Mouse (Mus musculus) limb, embryonic 14.5 days (tissue): ENCODE data around the gene Xpnpep3. TPM values are rescaled to one million over a fixed set of nuclear protein-coding genes. Genes with fewer than 3 reads are reported as not detected.
A peak's percentile ranks its signal among the peaks of the same experiment; 100 is the strongest.

Source experiments
- ATAC-seq: fragments of 200-750 bp; cut with Nextera tagmentation; 2 replicates; pipeline ENCODE4 v1.8.0; 2017; ENCODE audit warnings: low read depth, moderate number of reproducible peaks, moderate TSS enrichment; ENCODE audit not compliant: low FRiP score
- DNase-seq: peaks from one replicate; pipeline ENCODE4 v3.0.0-alpha.2; 2015; ENCODE audit warnings: low spot score
- H3K27ac ChIP-seq: fragments of 300-500 bp; sonication (generic); replicated peaks from 2 replicates; pipeline ENCODE4 v1.5.1; 2014; ENCODE audit warnings: low read depth, mild to moderate bottlenecking, low read length, moderate library complexity, mixed read lengths
- H3K27me3 ChIP-seq: fragments of 300-500 bp; sonication (generic); 2 replicates; pipeline ENCODE4 v1.6.1; 2014; ENCODE audit warnings: low read length, mixed read lengths; ENCODE audit not compliant: control insufficient read depth, insufficient read depth
- H3K36me3 ChIP-seq: fragments of 300-500 bp; sonication (generic); 2 replicates; pipeline ENCODE4 v1.6.1; 2014; ENCODE audit warnings: mild to moderate bottlenecking, low read length, moderate library complexity, mixed read lengths; ENCODE audit not compliant: control insufficient read depth, insufficient read depth
- H3K4me1 ChIP-seq: fragments of 300-500 bp; sonication (generic); 2 replicates; pipeline ENCODE4 v1.6.1; 2014; ENCODE audit warnings: antibody characterized with exemption, low read length, mixed read lengths; ENCODE audit not compliant: control insufficient read depth, insufficient read depth
- H3K4me2 ChIP-seq: fragments of 300-500 bp; sonication (generic); replicated peaks from 2 replicates; pipeline ENCODE4 v1.6.1; 2014; ENCODE audit warnings: low read depth, mild to moderate bottlenecking, low read length, moderate library complexity; ENCODE audit not compliant: severe bottlenecking
- H3K4me3 ChIP-seq: fragments of 300-500 bp; sonication (generic); replicated peaks from 2 replicates; pipeline ENCODE4 v1.5.1; 2014; ENCODE audit warnings: low read length
- H3K9ac ChIP-seq: fragments of 300-500 bp; sonication (generic); 2 replicates; pipeline ENCODE4 v1.6.1; 2014; ENCODE audit warnings: mild to moderate bottlenecking, low read depth, low read length, moderate library complexity; ENCODE audit not compliant: severe bottlenecking
- H3K9me3 ChIP-seq: fragments of 300-500 bp; sonication (generic); 2 replicates; pipeline ENCODE4 v1.6.1; 2016; ENCODE audit warnings: low read length; ENCODE audit not compliant: control insufficient read depth
- POLR2A ChIP-seq: fragments of 200-500 bp; IDR thresholded peaks from 2 replicates; pipeline ENCODE4 v1.8.0; 2012; ENCODE audit warnings: inconsistent platforms, mild to moderate bottlenecking, moderate library complexity, borderline replicate concordance; ENCODE audit not compliant: insufficient read depth, insufficient read length; ENCODE audit errors: extremely low read depth
- WGBS: fragments of 180-500 bp; shearing (Covaris S2); extraction: QIAGEN DNeasy Blood & Tissue Kit; methylation state at CpG from one replicate; pipeline ENCODE4 v1.1.7; 2014; 5-methylcytosine and 5-hydroxymethylcytosine counted together
- polyA plus RNA-seq, 2 experiments: library from polyadenylated mRNA; depleted of rRNA in 1 of 2; stranded (reverse) in 1 of 2; unstranded in 1 of 2; fragments of >200 nt; fragmentation: Nextera tagmentation in 1 of 2; extraction: Ambion mirVana in 1 of 2; gene quantifications; 2 replicates each; pipeline versions ENCODE4 v1.2.1 to v1.2.3; 2012 to 2014

The Xpnpep3 gene
- polyA plus RNA-seq, 2 experiments, result 6.6 to 10.5 TPM

DNA sequence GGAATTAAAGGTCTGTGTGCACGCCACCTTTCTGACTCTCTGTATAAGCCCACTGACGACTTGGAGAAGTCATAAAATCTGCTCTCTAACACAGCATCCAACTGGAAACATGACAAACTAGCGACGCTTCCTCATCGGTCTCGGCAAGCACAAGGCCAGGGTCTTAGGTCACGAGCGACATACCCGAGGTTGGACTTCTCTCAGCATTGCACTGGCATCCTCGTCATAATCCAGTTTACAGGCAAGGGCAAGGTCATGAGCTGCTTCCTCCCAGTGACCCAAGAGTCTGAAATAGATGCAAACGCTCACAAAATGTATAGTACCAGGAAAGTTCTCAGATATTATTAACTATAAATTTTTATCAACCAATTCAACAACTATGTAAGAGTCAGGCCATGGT is 25.3 kb upstream of the Xpnpep3 start:
- Histone ChIP-seq H3K9me3 (no peaks in the 10 kb centered on the region), H3K27me3 (no peaks in the 10 kb centered on the region), H3K27ac (no peak overlapping the region), H3K4me3 (no peak overlapping the region), H3K9ac (no peak overlapping the region), H3K36me3 (peaks cover 76% of the 10 kb centered on the region), H3K4me1 (no peaks in the 10 kb centered on the region), H3K4me2 (no peak overlapping the region)
- 85% methylated on average over 11 of the region's 11 CpGs for WGBS
- DNase-seq (no peak), ATAC-seq (no peak)
- no peak for TF ChIP-seq POLR2A

- no peak overlapping the region for H3K9ac ChIP-seq
- H3K4me2 ChIP-seq, result no peak overlapping the region
- 81% methylated on average over 2 of the region's 2 CpGs for WGBS
- H3K27ac ChIP-seq, result no peak overlapping the region
- DNase-seq, result no peak
- H3K27me3 ChIP-seq, result no peaks in the 10 kb centered on the region
- no peak for TF ChIP-seq POLR2A
- H3K9me3 ChIP-seq, result no peaks in the 10 kb centered on the region
- no peaks in the 10 kb centered on the region for H3K4me1 ChIP-seq
- H3K4me3 ChIP-seq, result no peak overlapping the region
- H3K36me3 ChIP-seq, result peaks cover 63% of the 10 kb centered on the region
- no peak for ATAC-seq
These were observed 21.1 kb upstream of the Xpnpep3 start for GRCm38 (mm10) chr15:81378845-81379244.

GRCm38 (mm10) chr15:81386327-81386726 is 13.6 kb upstream of the Xpnpep3 start:
- Histone ChIP-seq H3K4me2 (no peak overlapping the region), H3K9ac (no peak overlapping the region), H3K36me3 (peaks cover 91% of the 10 kb centered on the region), H3K9me3 (no peaks in the 10 kb centered on the region), H3K4me1 (no peaks in the 10 kb centered on the region), H3K27me3 (no peaks in the 10 kb centered on the region), H3K27ac (no peak overlapping the region), H3K4me3 (no peak overlapping the region)
- 95% methylated on average over 5 of the region's 5 CpGs for WGBS
- ATAC-seq (no peak), DNase-seq (no peak)
- no peak for TF ChIP-seq POLR2A

GRCm38 (mm10) chr15:81392997-81393396 is 6.9 kb upstream of the Xpnpep3 start:
- peaks cover 40% of the 10 kb centered on the region for H3K36me3 ChIP-seq
- no peak for DNase-seq
- no peak overlapping the region for H3K9ac ChIP-seq
- ATAC-seq, result no peak
- H3K27ac ChIP-seq, result no peak overlapping the region
- H3K27me3 ChIP-seq, result no peaks in the 10 kb centered on the region
- H3K4me2 ChIP-seq, result no peak overlapping the region
- no peaks in the 10 kb centered on the region for H3K9me3 ChIP-seq
- no peaks in the 10 kb centered on the region for H3K4me1 ChIP-seq
- H3K4me3 ChIP-seq, result no peak overlapping the region
- no peak for TF ChIP-seq POLR2A

- 88% methylated on average over 8 of the region's 8 CpGs for WGBS
- H3K9me3 ChIP-seq, result no peaks in the 10 kb centered on the region
- H3K27ac ChIP-seq, result no peak overlapping the region
- H3K4me1 ChIP-seq, result peaks cover 3% of the 10 kb centered on the region; the same call in 1 of the 2 replicates
- no peak overlapping the region for H3K4me3 ChIP-seq
- peaks cover 27% of the 10 kb centered on the region for H3K36me3 ChIP-seq
- ATAC-seq (no peak), DNase-seq (no peak)
- no peaks in the 10 kb centered on the region for H3K27me3 ChIP-seq
- TF ChIP-seq POLR2A, result no peak
- H3K9ac ChIP-seq, result no peak overlapping the region
- H3K4me2 ChIP-seq, result no peak overlapping the region
These were observed 5.6 kb upstream of the Xpnpep3 start for GRCm38 (mm10) chr15:81394211-81394915.

GRCm38 (mm10) chr15:81398189-81398588 is 1.7 kb upstream of the Xpnpep3 start:
- Histone ChIP-seq H3K27ac (no peak overlapping the region), H3K9me3 (no peaks in the 10 kb centered on the region), H3K4me1 (peaks cover 11% of the 10 kb centered on the region; the same call in 1 of the 2 replicates), H3K27me3 (no peaks in the 10 kb centered on the region), H3K4me2 (peak overlapping the region; percentile 62), H3K4me3 (peak overlapping the region; percentile 94), H3K9ac (peak overlapping the region; percentile 92; the same call in 1 of the 2 replicates), H3K36me3 (0 out of 2 replicates have a peak, but pooled peaks cover 4% of the 10 kb centered on the region)
- ATAC-seq, result no peak
- TF ChIP-seq POLR2A, result no peak
- no peak for DNase-seq
